Mouse (Mus musculus) erythroblast, embryonic 14.5 days (primary cell): ENCODE measurements around the gene Nkpd1. TPM values are rescaled to one million over a fixed set of nuclear protein-coding genes. Genes with fewer than 3 reads are reported as not detected.

Experiments used
- H3K27me3 ChIP-seq: 2 replicates; pipeline ENCODE4 v1.6.1; 2012; ENCODE audit warnings: inconsistent platforms; ENCODE audit not compliant: control insufficient read depth
- H3K36me3 ChIP-seq: 2 replicates; pipeline ENCODE4 v1.6.1; 2012; ENCODE audit warnings: mild to moderate bottlenecking, inconsistent platforms; ENCODE audit not compliant: control insufficient read depth
- H3K4me1 ChIP-seq: 2 replicates; pipeline ENCODE4 v1.6.1; 2012; ENCODE audit warnings: inconsistent platforms; ENCODE audit not compliant: control insufficient read depth
- H3K4me3 ChIP-seq: replicated peaks from 2 replicates; pipeline ENCODE3; 2012; ENCODE audit warnings: moderate library complexity, mild to moderate bottlenecking, inconsistent platforms
- H3K9me3 ChIP-seq: 2 replicates; pipeline ENCODE4 v1.6.1; 2012; ENCODE audit warnings: low read length, inconsistent platforms, mixed read lengths; ENCODE audit not compliant: control insufficient read depth
- GATA1 ChIP-seq: IDR thresholded peaks from 2 replicates; pipeline ENCODE4 v1.6.1; 2012; ENCODE audit warnings: low read length, inconsistent platforms, mixed read lengths
- TAL1 ChIP-seq: IDR thresholded peaks from 3 replicates; pipeline ENCODE4 v1.6.1; 2012; ENCODE audit warnings: low read length, inconsistent platforms, mixed read lengths
- polyA plus RNA-seq: library from polyadenylated mRNA; stranded (reverse); fragments of >175 nt; gene quantifications from 2 replicates; pipeline ENCODE4 v1.2.3, GENCODE M21; 2012

Gene Nkpd1
- polyA plus RNA-seq, 1 experiment = 0.02 TPM

- peak overlapping the region; percentile 90 for H3K4me3 ChIP-seq
- no peak for TF ChIP-seq TAL1
- no peak for TF ChIP-seq GATA1
- peaks cover 73% of the 10 kb centered on the region for H3K36me3 ChIP-seq
- H3K27me3 ChIP-seq = no peaks in the 10 kb centered on the region
- peaks cover 86% of the 10 kb centered on the region for H3K4me1 ChIP-seq
- H3K9me3 ChIP-seq = peaks cover 7% of the 10 kb centered on the region
Observed at GRCm38 (mm10) chr7:19561765-19562642, 44.4 kb downstream of the Nkpd1 start.

- Histone ChIP-seq H3K4me1 (peaks cover 83% of the 10 kb centered on the region), H3K4me3 (peak within 1 kb of the TSS; percentile 90), H3K27me3 (no peaks in the 10 kb centered on the region), H3K9me3 (peaks cover 7% of the 10 kb centered on the region), H3K36me3 (peaks cover 73% of the 10 kb centered on the region)
- no peak for TF ChIP-seq TAL1
- no peak for TF ChIP-seq GATA1
Observed at GRCm38 (mm10) chr7:19562643-19563410, 45.2 kb downstream of the Nkpd1 start, which contains the start of gene Ppp1r37. Gene Ppp1r37 (minus strand): TSS chr7:19563076.

GRCm38 (mm10) chr7:19563884-19564283, 46.2 kb downstream of the Nkpd1 start:
- Histone ChIP-seq H3K36me3 (peaks cover 72% of the 10 kb centered on the region), H3K9me3 (peaks cover 7% of the 10 kb centered on the region), H3K4me3 (peak overlapping the region; percentile 90), H3K4me1 (peaks cover 81% of the 10 kb centered on the region), H3K27me3 (no peaks in the 10 kb centered on the region)
- TF ChIP-seq TAL1 = peak; percentile 87
- peak; percentile 95 for TF ChIP-seq GATA1

DNA sequence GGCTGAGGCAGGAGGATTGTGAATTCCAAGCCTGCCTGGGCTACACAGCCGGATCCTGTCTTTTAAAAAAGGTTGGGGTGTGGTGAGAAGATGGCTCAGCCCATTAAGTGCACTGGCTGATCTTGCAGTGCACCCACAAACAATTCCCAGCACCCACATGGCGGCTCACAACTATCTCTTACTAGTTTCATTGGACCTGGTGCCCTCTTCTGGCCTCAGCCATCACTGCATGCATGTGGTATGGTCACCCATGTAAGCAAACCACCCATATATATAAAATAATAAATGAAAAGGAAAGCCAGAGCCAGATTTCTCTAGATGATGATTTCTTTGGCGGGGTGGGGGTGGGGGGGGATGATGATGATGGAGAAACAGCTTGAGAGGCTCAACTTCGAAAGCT, 46.8 kb downstream of the Nkpd1 start:
- Histone ChIP-seq H3K27me3 (no peaks in the 10 kb centered on the region), H3K4me1 (peaks cover 81% of the 10 kb centered on the region), H3K4me3 (peak overlapping the region; percentile 90), H3K36me3 (peaks cover 72% of the 10 kb centered on the region), H3K9me3 (peaks cover 7% of the 10 kb centered on the region)
- TF ChIP-seq GATA1 = no peak
- no peak for TF ChIP-seq TAL1

GRCm38 (mm10) chr7:19565803-19566202, 48.2 kb downstream of the Nkpd1 start:
- Histone ChIP-seq H3K4me1 (peaks cover 80% of the 10 kb centered on the region), H3K4me3 (no peak overlapping the region), H3K27me3 (no peaks in the 10 kb centered on the region), H3K36me3 (peaks cover 74% of the 10 kb centered on the region), H3K9me3 (peaks cover 7% of the 10 kb centered on the region)
- TF ChIP-seq GATA1 (no peak), TAL1 (no peak)

GRCm38 (mm10) chr7:19567426-19567825, 49.8 kb downstream of the Nkpd1 start:
- H3K9me3 ChIP-seq = peaks cover 7% of the 10 kb centered on the region
- H3K4me1 ChIP-seq = peaks cover 90% of the 10 kb centered on the region
- H3K27me3 ChIP-seq = no peaks in the 10 kb centered on the region
- no peak overlapping the region for H3K4me3 ChIP-seq
- peaks cover 83% of the 10 kb centered on the region for H3K36me3 ChIP-seq
- TF ChIP-seq GATA1 = no peak
- no peak for TF ChIP-seq TAL1

DNA sequence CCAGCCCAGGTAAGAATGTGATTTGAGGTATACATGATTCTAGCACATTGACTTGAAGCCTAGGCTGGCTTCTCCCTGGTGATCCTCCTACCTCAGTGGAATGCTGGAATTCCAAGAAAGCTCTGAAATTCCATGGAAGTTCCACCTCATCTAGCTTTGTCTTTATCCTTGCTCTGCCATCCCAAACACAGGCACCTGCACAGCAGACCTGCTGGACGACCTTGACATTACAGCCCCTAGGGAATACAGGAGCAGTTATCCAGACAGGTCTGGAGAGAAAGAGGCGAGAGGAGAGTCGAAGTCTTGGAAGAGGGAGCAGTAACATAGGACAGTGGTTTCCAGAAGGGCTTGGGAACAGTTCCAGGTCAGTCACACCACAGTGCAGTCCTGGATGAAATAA, 52.0 kb downstream of the Nkpd1 start:
- H3K36me3 ChIP-seq = peaks cover 70% of the 10 kb centered on the region
- peaks cover 84% of the 10 kb centered on the region for H3K4me1 ChIP-seq
- no peak overlapping the region for H3K4me3 ChIP-seq
- no peaks in the 10 kb centered on the region for H3K27me3 ChIP-seq
- H3K9me3 ChIP-seq = peaks cover 3% of the 10 kb centered on the region
- TF ChIP-seq TAL1 (no peak), GATA1 (no peak)

DNA sequence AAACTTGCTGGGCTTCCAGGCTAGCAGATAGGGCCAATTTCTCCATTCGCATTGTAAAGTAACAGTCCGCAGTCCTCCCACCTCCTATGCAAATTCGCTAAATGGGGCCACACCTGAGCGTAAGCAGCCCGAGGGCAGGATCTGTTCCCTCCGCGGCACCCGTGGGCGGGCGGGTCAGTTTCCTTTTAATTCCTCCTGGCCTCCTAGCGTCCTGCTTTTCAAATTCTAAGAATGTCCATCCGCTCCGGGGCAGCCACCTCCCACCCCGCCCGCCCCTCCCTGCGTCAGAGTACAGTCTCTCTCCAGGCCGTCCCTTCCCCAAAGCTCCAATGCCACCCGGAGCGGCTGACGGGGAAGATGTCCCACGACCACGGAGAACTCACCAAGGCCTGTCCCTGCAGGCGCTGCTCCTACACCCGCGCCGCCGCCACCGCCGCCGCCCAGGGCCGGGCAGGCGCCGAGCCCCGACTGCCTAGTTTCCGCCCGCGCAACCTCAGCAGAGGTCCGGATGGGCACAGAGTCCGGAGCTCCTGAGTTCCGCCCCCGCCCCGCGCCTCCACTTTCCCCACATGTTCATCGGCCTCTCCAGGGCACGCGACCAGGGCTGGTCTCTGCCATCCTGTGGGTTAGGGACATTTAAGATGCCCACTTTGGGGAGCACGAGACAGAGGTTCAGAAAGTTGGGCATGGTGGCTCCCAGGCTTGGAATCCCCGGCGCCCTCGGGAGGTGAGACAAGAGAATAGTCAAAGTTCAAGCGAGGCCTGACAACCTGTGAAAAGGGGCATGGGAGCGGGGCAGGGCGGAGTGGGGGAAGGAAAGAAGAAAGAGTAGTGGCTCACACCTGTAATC, 55.5 kb downstream of the Nkpd1 start:
- H3K4me1 ChIP-seq = peaks cover 91% of the 10 kb centered on the region
- TF ChIP-seq GATA1 (no peak), TAL1 (no peak)

GRCm38 (mm10) chr7:19573776-19574140, 56.1 kb downstream of the Nkpd1 start:
- no peak for TF ChIP-seq TAL1
- no peak for TF ChIP-seq GATA1
- Histone ChIP-seq H3K36me3 (peaks cover 32% of the 10 kb centered on the region), H3K9me3 (no peaks in the 10 kb centered on the region; the same call in 1 of the 2 replicates), H3K4me3 (peak overlapping the region; percentile 85), H3K27me3 (peaks cover 20% of the 10 kb centered on the region), H3K4me1 (peaks cover 93% of the 10 kb centered on the region)

More for the DNA sequence above, 55.5 kb downstream of the Nkpd1 start:
- Histone ChIP-seq H3K27me3 (peaks cover 17% of the 10 kb centered on the region), H3K4me3 (peak overlapping the region; percentile 85), H3K36me3 (peaks cover 38% of the 10 kb centered on the region), H3K9me3 (no peaks in the 10 kb centered on the region; the same call in 1 of the 2 replicates)

Other genes with a start within 250 kb of the Nkpd1 start
- 17.7 TPM in 2 replicates for gene Vasp, start 246.0 kb upstream of the Nkpd1 start, polyA plus RNA-seq
- gene Ppm1n, start 237.8 kb upstream of the Nkpd1 start, polyA plus RNA-seq = not detected in 2 replicates
- 0.29 and 0.44 TPM in 2 replicates for gene Rtn2, start 235.2 kb upstream of the Nkpd1 start, polyA plus RNA-seq
- gene Fosb, start 207.8 kb upstream of the Nkpd1 start, polyA plus RNA-seq = 7.8 and 8.8 TPM in 2 replicates
- 3.4 and 3.6 TPM in 2 replicates for gene Ercc1, start 173.1 kb upstream of the Nkpd1 start, polyA plus RNA-seq
- gene Cd3eap, start 158.4 kb upstream of the Nkpd1 start, polyA plus RNA-seq = 0.70 and 0.83 TPM in 2 replicates
- gene Ppp1r13l, start 158.1 kb upstream of the Nkpd1 start, polyA plus RNA-seq = 0.96 and 1.0 TPM in 2 replicates
- 1.4 and 1.6 TPM in 2 replicates for gene Ercc2, start 135.8 kb upstream of the Nkpd1 start, polyA plus RNA-seq
- not detected in 2 replicates for gene Klc3, start 113.7 kb upstream of the Nkpd1 start, polyA plus RNA-seq
- gene Ckm, start 113.1 kb upstream of the Nkpd1 start, polyA plus RNA-seq = not detected in 2 replicates
- gene Mark4, start 59.0 kb upstream of the Nkpd1 start, polyA plus RNA-seq = 0.45 and 0.52 TPM in 2 replicates
- gene Exoc3l2, start 54.5 kb upstream of the Nkpd1 start, polyA plus RNA-seq = 0.01 and 0.04 TPM in 2 replicates
- 0.46 and 0.49 TPM in 2 replicates for gene Bloc1s3, start 9.5 kb upstream of the Nkpd1 start, polyA plus RNA-seq
- gene Trappc6a, start 9.4 kb upstream of the Nkpd1 start, polyA plus RNA-seq = 10.9 and 13.1 TPM in 2 replicates
- gene Ppp1r37, start 45.2 kb downstream of the Nkpd1 start, polyA plus RNA-seq = 26.4 and 32.4 TPM in 2 replicates
- 0.14 and 0.16 TPM in 2 replicates for gene Zfp296, start 59.4 kb downstream of the Nkpd1 start, polyA plus RNA-seq
- 12.9 and 13.5 TPM in 2 replicates for gene Gemin7, start 59.8 kb downstream of the Nkpd1 start, polyA plus RNA-seq
- 10.2 and 11.9 TPM in 2 replicates for gene Clasrp, start 86.6 kb downstream of the Nkpd1 start, polyA plus RNA-seq
- 0.32 and 0.48 TPM in 2 replicates for gene Relb, start 111.6 kb downstream of the Nkpd1 start, polyA plus RNA-seq
- gene Clptm1, start 147.2 kb downstream of the Nkpd1 start, polyA plus RNA-seq = 15.2 and 16.7 TPM in 2 replicates
- 0.32 and 0.99 TPM in 2 replicates for gene Apoc2, start 160.1 kb downstream of the Nkpd1 start, polyA plus RNA-seq
- not detected in 2 replicates for gene Gm44805, start 163.6 kb downstream of the Nkpd1 start, polyA plus RNA-seq
- 0.10 and 0.20 TPM in 2 replicates for gene Apoc4, start 163.6 kb downstream of the Nkpd1 start, polyA plus RNA-seq
- 0.94 and 1.3 TPM in 2 replicates for gene Apoc1, start 174.8 kb downstream of the Nkpd1 start, polyA plus RNA-seq
- 12.1 and 14.3 TPM in 2 replicates for gene Apoe, start 181.3 kb downstream of the Nkpd1 start, polyA plus RNA-seq
- 12.7 and 13.1 TPM in 2 replicates for gene Tomm40, start 197.6 kb downstream of the Nkpd1 start, polyA plus RNA-seq
- 0.13 and 0.15 TPM in 2 replicates for gene Nectin2, start 232.6 kb downstream of the Nkpd1 start, polyA plus RNA-seq